Mouse (Mus musculus): ENCODE results near the gene Ehmt2.
"Not testable (repeated sequence)": the region's sequence is repeated elsewhere in the genome, so short reads cannot be mapped to it uniquely, and the experiment has no call there.

Ehmt2 gene

DNA sequence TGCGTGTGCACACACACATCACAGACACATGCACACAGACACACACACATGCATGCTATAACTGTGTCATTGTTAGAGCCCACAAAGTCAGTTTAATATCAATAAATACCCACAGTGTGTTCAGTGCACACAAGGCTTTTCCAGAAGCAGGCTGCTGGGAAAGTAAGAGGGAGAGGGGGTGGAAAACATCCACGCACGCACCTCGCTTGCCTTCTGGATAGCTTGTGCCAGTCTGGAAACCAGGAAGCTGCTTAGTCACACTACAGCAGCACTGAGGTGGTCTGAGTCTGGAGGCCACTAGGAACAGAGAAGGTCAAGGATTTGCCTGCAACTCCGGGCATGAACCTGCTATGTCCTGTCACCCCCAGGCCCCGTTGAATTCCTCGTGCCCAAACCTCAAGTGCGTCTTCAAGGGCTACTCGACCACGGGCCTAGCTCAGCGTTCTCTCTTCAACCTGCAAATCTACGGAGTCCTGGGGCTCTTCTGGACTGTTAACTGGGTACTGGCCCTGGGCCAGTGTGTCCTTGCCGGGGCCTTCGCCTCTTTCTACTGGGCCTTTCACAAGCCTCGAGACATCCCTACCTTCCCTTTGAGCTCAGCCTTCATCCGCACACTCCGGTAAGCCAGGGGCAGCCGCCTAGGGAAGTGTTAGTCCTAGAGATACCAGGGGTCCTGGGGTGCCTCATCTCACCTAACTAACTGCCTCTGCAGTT lies 29.2 kb downstream of the Ehmt2 start:
- DNase-seq (ENCODE audit: low read depth), result no peak

DNA sequence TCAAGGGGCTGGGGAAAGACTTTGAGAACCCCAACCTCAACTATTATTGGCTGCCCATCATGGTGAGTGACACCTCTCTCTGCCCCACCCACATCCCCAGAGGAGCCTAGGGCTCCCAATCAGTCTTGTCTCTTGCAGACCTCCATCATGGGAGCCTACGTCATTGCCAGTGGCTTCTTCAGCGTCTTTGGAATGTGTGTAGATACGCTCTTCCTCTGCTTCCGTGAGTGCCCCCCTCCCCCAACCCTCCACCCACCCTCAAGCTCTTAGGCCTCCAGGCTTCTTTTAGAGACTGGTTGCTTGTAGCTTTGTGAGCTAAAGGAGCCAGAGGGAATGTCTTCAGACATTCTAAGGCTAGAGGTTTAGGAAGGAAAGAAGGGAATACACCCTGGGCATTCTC lies 30.6 kb downstream of the Ehmt2 start:
- DNase-seq (ENCODE audit: low read depth), result no peak

DNA sequence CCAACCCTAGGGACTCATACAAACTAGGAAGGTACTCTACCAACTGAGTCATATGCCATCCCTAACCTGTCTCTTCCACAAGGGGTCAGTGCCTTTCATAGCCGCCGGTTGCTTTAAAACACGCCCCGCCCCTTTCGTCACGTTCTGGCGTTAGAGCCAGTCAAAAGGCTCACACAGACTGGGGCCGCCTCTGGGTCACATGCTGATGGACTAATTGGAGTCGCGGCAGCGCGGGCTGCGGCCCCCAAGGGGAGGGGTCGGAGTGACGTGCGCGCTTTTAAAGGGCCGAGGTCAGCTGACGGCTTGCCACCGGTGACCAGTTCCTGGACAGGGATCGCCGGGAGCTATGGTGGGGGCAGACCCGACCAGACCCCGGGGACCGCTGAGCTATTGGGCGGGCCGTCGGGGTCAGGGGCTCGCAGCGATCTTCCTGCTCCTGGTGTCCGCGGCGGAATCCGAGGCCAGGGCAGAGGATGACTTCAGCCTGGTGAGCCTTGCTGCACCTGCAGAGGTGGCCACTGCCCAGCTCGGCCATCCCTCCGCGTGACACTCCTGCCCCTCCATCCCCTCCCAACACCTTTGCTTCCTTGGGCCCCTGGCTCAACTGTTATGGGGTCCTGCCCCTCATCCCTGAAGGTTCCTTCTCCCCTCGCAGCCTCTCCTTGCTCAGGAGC lies 32.9 kb downstream of the Ehmt2 start, which contains the start of gene Neu1:
Neu1 (plus strand) TSS at position 193 of the 674 bp plus-strand sequence.
- peak; percentile 99 for DNase-seq (ENCODE audit: low read depth)

DNA sequence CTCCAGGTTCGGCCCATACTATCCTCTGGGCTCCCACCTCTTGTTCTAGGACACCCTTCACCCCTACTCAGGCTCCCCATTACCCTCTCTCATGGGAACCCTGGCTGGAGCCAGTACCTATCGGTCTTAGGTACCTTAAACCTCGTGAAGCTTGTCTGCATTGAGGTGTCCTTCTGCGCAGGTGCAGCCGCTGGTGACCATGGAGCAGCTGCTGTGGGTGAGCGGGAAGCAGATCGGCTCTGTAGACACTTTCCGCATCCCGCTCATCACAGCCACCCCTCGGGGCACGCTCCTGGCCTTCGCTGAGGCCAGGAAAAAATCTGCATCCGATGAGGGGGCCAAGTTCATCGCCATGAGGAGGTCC lies 33.4 kb downstream of the Ehmt2 start:
- DNase-seq (ENCODE audit: low read depth), result no peak

DNA sequence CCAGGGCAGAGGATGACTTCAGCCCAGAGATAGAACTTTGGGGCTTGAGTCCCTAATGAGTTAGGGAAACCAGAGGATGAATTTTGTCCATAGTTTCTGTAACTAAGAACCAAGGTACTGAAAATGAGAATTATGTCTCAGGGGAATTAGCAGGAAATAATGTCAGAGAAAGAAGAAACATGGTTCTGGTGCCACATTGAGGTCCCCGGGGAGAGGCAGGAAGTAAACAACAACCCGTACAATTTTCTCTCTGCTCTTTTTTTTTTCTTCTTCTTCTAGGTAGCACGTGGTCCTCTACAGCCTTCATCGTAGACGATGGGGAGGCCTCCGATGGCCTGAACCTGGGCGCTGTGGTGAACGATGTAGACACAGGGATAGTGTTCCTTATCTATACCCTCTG lies 34.0 kb downstream of the Ehmt2 start:
- no peak for DNase-seq (ENCODE audit: low read depth)

DNA sequence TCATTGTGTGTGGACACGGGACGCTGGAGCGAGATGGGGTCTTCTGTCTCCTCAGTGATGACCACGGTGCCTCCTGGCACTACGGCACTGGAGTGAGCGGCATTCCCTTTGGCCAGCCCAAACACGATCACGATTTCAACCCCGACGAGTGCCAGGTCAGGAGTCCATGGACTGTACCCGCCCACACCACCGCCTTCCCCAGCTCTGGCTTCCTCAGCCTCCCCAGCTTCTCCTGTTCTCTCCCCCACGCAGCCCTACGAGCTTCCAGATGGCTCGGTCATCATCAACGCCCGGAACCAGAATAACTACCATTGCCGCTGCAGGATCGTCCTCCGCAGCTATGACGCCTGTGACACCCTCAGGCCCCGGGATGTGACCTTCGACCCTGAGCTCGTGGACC lies 35.8 kb downstream of the Ehmt2 start:
- no peak for DNase-seq (ENCODE audit: low read depth)

DNA sequence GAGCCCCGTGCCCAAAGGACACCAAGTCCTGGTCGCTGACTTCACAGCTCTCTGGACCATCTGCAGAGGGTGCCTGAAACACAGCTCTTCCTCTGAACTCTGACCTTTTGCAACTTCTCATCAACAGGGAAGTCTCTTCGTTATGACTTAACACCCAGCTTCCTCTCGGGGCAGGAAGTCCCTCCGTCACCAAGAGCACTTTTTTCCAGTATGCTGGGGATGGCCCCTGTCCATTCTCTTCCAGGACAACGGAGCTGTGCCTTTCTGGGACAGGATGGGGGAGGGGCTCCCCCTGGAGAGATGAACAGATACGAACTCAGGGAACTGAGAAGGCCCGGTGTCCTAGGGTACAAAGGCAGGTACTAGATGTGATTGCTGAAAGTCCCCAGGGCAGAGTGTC lies 36.6 kb downstream of the Ehmt2 start:
- no peak for DNase-seq (ENCODE audit: low read depth)

DNA sequence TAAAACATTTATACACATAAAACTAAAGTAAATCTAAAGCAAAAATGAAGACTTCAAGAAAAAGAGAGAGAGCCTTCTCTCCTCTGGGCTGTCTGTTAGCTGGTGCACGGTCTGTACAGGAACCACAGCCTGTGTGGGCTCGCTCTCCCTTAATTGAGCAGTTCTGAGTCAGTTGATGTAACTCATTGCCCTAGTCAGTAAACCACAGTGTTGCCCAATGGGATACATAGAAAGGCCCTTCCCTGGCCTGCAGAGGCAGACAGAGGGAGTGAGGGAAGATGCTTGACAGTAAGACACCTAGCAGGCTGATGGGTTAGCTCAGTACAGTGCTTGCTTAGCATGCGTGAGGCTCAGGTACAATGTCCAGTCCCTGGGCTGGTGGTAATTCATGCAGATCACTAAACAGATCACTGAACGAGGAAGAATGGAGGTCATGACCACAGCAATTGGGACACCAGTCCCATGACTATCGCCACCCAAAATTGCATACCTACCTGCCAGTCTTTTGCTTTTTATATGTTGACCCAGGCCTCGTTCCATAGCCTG lies 39.8 kb downstream of the Ehmt2 start:
- DNase-seq (ENCODE audit: low read depth), result peak; percentile 53

DNA sequence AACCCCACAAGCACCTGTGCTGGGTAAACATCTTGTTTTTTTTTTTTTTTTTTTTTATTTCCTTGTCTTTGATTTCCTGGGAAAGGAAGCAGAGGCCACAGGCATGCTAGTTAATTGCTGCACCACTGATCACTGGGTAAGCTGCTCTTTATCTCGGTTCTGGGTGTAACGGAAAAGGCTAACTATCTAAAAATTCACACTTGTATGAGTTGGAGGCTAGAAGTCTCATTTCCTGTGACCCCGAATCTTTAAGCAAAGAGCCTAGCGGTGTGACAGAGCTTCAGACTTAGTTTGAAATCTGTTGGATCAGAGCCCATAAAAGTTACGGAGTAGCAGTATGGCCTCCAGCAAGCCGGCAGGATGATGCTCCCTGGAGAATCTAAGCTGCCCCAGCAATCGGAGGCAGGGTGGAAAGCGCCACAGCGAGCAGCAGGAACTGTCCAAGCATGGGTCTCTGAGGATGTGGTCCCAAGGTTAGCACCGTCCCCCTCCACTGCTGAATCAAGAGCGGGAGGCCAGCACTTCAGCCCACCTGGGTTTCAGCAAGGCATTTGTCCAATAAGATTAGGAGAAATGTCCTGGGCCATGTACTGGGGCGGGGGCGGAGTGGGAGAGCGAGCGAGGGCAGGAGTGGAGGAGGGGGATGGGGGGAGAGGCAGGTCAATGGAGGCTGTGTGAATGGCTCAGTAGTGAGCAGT lies 43.2 kb downstream of the Ehmt2 start:
- no peak for DNase-seq (ENCODE audit: low read depth)

DNA sequence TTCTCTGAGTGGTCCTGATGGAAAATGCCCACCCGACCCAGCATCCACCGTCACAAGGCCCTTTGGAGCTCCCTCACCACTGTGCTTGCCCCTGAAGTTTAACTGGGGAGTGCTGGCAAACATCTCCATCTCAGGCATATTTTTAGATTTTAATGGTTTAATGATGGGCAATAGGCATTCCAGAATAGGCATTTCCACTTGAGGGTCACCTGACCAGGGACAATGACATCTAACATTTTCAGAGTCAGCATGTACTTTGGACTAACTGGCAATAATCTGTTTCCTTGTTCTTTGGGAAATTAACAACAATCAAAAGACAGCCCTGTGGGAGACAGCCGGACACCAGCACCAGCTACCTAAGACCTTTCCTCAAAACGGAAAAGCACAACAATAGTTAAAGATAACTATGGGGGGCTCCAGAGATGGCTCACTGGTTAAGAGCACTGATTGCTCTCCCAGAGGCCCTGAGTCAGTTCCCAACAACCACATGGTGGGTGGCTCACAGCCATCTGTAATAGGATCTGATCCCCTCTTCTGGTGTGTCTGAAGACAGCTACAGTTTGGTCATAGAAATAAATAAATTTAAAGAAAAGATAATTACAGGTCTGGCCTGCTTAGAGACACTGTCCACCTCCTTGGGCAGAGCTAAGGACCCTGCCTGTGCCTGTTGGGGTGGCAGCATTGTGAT lies 45.0 kb downstream of the Ehmt2 start:
- DNase-seq (ENCODE audit: low read depth), result peak; percentile 70

DNA sequence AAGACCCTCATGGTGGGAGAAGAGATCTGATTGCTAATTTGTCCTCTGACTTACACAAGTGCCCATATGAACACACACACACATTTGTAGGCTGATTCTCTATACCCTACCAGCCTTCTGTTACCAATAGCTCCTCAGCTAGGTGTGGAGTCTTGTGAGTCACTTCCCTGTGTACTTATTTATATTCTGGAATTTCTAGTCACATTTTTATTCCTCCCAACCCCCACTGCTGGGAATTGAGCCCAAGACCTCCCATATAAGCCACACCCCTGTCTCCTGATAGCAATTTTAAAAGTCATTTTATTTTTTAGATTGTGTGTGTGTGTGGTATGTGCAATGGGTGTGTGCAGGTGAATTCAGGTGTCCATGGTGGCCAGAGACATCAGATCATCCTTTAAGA lies 46.1 kb downstream of the Ehmt2 start:
- peak; percentile 72 for DNase-seq (ENCODE audit: low read depth)

DNA sequence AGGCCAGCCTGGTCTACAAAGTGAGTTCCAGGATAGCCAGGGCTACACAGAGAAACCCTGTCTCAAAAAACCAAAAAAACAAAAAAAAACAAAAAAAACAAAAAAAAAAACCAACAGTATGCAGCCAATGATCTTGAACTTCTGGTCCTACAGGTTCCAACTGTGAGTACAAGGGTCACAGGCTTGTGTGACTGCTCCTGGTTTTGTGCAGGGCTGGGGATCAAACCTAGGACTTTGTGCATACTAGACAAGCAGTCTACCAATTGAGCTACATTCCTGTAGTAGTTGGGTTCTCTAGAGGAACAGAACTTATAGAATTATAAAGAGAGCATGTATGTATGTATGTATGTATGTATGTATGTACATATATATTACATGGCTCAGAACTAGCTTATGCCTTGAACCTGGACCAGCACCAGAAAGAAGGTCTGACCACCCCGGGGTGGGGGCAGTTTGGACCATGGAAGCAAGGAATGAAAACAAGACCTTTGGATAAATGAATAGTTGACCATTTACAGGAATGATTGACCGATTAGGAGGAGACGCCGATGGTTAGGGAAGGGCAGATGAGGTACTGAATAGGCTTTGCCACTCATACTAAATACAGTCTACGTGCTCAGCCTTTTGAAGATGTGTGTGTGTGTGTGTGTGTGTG lies 48.3 kb downstream of the Ehmt2 start:
- no peak for DNase-seq (ENCODE audit: low read depth)

DNA sequence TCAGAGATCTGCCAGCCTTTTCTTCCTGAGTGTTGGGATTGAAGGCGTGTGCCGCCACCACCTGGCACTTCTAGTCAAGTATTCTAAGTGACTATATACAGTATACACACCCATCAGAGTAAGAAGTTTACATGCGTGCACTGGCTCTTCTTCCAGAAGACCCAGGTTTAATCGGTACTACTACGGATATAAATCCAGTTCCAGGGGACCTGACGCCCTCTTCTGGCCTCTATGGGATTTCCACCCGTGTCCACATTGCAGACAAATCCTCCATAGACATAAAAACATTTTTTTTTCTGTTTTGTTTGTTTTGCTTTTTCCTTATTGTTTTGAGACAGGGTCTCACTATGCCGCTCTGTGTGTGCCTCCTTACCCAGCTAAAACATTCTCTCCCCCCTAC lies 49.3 kb downstream of the Ehmt2 start:
- DNase-seq (ENCODE audit: low read depth), result peak; percentile 65

DNA sequence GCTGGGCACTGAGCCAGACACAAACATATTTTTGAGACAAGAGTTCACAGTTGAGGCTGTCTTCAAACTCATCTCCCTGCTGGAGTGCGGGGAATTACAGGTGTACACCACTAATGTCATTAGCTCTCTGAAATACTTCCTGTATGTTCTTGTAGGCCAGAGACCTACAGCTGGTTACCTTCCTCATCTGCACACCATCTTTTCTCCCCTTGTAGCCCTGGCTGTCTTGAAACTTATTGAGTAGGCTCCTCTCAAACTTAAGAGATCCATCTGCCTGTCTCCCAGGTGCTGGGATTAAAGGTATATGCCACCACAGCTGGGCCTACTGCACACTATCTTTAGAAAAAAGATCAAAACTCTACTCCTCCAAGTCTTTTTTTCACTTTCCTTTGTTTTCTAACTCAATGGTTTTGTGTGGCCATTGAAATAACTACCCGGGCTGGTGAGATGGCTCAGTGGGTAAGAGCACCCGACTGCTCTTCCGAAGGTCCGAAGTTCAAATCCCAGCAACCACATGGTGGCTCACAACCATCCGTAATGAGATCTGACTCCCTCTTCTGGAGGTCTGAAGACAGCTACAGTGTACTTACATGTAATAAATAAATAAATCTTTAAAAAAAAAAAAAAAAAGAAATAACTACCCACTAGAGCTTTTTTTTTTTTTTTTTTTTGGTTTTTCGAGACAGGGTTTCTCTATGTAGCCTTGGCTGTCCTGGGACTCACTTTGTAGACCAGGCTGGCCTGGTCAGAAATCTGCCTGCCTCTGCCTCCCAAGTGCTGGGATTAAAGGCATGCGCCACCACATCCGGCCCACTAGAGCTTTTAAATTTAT lies 50.7 kb downstream of the Ehmt2 start:
- DNase-seq (ENCODE audit: low read depth), result not testable (repeated sequence)

DNA sequence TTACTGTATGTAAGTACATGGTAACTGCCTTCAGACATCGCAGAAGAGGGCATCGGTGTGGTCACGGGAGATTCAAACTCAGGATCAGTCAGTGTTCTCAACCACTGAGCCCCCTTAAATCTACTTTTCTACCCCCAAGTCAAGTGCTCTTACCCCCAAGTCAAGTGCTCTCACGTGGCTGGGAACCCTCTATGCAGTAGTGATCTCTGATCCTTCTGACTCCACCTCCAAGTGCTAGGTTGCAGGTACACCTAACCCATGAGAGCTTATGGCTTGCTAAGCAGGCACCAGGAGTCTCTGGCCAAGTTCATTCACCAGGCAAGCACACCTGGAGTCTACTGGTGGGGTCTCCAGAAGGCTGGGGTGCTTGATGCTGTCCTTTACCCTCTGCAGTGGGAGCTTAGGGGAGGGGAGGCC lies 51.3 kb downstream of the Ehmt2 start:
- no peak for DNase-seq (ENCODE audit: low read depth)

DNA sequence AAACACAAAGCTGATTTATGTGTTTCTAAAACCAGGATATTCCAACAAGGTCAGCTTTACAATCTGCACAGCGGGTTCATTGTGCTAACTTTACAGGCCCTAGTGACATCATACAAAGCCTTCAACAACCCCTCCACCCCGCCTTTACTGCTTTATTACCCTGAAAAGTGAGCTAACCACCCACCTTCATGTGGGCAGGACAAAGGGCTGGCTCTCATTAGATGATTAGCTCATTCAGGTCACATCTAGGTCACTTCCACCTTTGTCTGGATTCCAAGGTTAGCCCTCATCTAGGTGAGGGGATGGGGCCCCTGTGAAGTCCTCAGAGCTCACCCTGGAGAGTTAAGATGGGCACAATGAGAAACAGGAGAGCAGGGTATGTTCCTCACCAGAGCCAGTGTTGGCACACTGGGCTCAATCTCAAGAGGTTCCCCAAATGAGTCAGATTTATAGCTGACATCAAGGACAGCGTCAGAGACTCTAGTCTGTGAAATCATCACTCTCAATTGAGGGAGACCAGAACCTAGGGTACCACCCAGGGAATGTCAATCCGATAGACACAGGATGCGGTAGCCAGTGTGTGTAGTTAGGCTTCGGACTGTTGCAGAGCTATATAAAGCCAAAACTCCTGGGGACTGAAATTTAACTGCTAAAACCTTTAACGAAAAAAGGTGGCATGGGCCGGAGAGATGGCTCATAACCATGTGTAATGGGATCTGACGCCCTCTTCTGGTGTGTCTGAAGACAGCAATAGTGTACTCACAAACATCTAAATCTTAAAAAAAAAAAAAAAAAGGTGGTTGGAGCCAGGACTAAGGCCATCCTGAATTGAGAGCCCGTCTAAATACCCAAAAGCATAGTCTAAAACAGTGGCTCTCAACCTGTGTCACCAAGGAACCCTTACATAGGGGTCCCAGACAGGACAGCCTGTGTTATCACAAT lies 52.5 kb downstream of the Ehmt2 start:
- peak; percentile 62 for DNase-seq (ENCODE audit: low read depth)

DNA sequence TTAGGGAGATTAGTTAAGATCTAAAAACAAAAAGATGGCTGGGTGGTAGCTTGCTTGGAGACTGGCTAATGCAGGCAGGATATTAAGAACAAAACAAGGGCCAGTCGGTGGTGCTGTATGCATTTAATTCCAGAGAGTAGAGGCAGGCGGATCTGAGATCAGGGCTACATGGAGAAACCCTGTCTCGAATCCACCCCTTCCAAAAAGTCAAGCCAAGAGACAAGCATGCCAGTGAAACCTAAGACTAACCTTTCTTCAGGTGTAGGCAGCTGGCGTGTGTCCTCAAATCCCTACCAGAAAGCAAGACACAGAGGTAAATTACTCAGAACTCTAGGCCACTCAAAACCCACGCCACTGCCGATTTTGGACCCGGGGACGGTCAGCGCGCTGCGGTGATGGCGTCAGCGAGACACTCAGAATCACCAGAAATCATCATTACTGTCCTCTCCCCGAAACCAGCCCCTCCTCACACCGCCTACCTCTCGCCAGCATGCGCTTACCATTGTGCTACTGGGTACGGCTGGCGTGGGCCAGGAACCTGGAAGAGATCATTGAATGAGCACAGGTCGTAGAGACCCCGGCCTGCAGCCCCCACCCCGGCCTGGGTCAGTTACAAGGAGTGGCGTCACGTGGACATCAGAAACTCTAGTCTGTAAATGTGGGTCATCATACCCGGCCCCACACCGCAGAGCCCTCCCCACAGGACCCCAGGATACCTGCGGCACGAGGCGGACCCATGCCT lies 53.5 kb downstream of the Ehmt2 start:
- peak; percentile 42 for DNase-seq (ENCODE audit: low read depth)

DNA sequence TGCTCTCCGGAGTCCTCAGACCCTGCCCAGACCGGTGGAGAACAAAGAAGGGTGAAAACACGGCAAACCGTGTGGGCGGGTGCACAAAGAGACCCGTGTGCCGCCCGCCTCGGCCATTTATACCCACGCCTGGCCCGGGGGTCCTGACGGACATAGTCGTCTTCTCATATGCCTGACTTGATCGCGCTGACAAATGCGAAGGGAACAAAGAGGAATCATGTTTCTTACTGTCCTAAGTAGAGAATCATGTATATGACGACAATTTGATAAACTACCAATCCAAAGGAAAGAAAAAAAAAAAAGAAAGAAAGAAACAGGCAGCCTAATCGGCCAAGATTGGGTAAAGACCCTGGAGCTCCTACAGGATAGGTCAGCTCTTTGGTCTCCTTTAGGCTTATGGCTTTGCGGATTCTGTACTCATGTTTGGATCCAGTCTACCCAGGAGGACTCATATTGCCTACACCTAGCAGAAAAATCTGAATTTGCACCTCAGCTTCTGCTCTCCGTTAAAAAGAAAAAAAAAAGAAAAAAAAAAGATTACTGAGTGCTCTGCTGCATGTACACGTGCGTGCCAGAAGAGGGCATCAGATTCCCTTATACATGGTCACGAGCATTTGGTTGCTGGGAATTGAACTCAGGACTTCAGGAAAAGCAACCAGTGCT lies 54.2 kb downstream of the Ehmt2 start:
- DNase-seq (ENCODE audit: low read depth), result peak; percentile 89

All from NIH3T3 (cell line).